Mouse (Mus musculus) brain, embryonic 14.5 days (tissue): ENCODE measurements around the gene Ptrh1.

Experiments
- CTCF ChIP-seq: fragments of 200-500 bp; IDR thresholded peaks from 2 replicates; pipeline ENCODE4 v1.5.1; 2012; ENCODE audit warnings: inconsistent platforms, mild to moderate bottlenecking, moderate library complexity, borderline replicate concordance; ENCODE audit not compliant: insufficient read depth, insufficient read length; ENCODE audit errors: extremely low read depth
- POLR2A ChIP-seq: fragments of 200-500 bp; IDR thresholded peaks from 2 replicates; pipeline ENCODE4 v1.6.1; 2012; ENCODE audit warnings: mild to moderate bottlenecking, inconsistent platforms, borderline replicate concordance; ENCODE audit not compliant: poor library complexity, insufficient read depth, insufficient read length, severe bottlenecking; ENCODE audit errors: extremely low read depth

DNA sequence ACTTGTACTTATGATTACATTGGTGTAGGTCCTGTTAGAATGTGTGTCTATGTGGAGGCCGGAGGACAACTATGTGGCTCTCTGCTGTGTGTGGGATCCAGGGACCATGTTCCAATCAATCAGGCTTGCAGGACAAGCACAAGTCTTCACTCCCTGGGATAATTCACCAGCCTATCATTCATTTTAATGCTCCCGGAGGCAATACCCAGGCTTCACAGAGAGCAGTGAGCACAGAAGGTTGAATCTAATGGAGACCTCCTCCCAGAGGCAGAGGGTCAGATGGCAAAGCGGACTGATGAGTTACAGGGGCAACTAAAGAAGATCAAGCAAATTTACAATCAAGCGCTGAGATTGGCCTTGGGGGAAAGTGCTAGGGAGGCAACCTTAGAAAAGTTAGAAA is 46.0 kb upstream of the Ptrh1 start:
- TF ChIP-seq CTCF (no peak), POLR2A (no peak)
